Mouse (Mus musculus) adrenal gland, adult 2 months (tissue): ENCODE measurements around the gene Tes3-ps. TPM values are rescaled to one million over a fixed set of nuclear protein-coding genes. Genes with fewer than 3 reads are reported as not detected.

ENCODE experiments used
- DNase-seq: peaks from one replicate; pipeline ENCODE4 v3.0.0; 2021
- polyA plus RNA-seq: library from polyadenylated mRNA; depleted of rRNA; stranded (reverse); fragments of >200 nt; gene quantifications from 2 replicates; pipeline ENCODE4 v1.2.3, GENCODE M21; 2012; rRNA removed
- total RNA-seq, 2 experiments: library from RNA; stranded (reverse); gene quantifications; 2 replicates each; pipeline ENCODE4 v1.2.3; 2021

Tes3-ps gene
- total and polyA plus RNA-seq, 3 experiments = 1.2 to 1.5 TPM; not detected in 1

- no peak for DNase-seq
Observed at GRCm38 (mm10) chr13:49504510-49504909, 11.4 kb downstream of the Tes3-ps start, which contains the start of gene Ecm2. Ecm2 (plus strand) TSS chr13:49504810.

DNA sequence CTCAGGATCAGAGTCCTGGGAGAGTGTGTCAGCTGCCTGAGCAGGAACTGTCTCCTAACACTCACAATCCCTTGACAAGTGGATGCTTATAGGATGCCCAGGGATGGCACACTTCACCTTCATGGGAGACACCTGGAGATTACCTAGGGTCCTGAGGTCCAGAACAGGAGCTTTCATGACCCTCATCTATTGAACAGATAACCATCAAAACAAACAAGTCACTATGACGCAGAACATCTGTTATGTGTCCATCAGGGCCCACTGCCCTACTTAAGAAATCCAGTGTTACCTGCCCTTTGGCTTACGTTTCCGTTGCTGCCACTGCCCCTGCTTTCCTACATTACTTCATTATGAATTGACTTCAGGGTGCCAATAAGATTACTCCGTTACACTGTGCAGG, 12.7 kb downstream of the Tes3-ps start:
- DNase-seq = no peak

- DNase-seq = no peak
Observed at GRCm38 (mm10) chr13:49507176-49507575, 14.1 kb downstream of the Tes3-ps start.

DNA sequence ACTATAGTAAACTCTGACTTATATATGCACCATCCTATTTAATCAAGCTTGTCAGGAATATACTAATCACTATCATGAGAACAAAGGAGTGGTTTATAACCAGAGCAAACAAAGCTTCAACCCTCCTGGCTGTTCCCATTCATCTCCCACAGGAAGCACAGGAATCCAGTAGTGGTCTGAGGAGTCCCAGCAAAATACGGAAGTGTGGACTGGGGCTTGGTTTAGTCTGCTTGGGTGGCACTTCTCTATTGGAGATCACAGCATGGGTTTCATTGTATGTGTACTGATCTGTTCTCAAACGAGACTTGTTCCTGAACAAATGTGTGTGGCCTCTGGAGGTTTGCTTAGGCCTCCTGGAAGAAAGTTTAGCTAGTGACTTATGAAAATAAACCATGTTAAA, 25.6 kb downstream of the Tes3-ps start:
- no peak for DNase-seq

- no peak for DNase-seq
Observed at GRCm38 (mm10) chr13:49526235-49526634, 33.1 kb downstream of the Tes3-ps start.

DNA sequence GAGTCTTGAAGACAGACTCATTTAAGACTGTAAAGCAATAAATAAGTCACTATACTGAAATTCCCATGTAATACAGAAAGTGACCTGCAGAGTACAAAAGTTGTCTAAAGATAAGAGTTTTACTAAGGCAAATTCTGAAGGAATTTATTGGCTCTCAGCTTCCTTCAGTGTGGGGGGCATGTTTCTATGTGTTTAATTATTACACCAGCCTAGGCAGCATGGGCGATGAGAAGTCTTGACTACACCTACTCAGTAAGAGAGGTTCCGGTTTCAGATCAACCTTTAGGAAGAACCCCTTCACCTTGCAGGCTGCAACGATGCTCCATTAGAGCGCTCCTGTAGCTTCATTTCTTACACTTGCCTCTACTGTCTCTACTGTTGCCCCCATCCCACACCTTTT, 37.5 kb downstream of the Tes3-ps start:
- DNase-seq = no peak

GRCm38 (mm10) chr13:49536946-49537345, 43.8 kb downstream of the Tes3-ps start:
- DNase-seq = peak; percentile 62

DNA sequence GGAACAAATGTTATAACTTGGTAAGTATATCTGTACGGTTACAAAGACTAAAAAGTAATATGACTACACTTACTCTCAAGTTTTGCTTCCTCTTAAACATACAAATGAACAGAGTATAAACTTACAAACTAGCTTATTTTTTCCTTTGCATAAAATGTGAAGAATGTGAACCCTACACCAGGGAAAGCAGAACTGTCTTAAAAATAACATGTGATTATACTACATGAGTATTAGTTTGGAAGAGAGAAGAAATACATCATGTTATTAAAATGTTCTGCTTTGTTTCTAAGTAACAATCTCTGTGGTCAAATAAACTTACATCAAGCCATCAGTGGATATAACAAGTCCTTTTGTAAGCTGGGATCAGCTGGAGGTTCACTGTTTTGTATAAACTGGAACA, 45.6 kb downstream of the Tes3-ps start:
- DNase-seq = no peak

- DNase-seq = no peak
Observed at GRCm38 (mm10) chr13:49544279-49544678, 51.2 kb downstream of the Tes3-ps start, which contains the start of gene Aspn. Aspn (plus strand) TSS chr13:49544443.

- no peak for DNase-seq
Observed at GRCm38 (mm10) chr13:49545646-49546045, 52.5 kb downstream of the Tes3-ps start.

Other genes starting within 250 kb of the Tes3-ps start
- gene Susd3, start 244.6 kb upstream of the Tes3-ps start, total RNA-seq = 10 to 100 TPM in 1 of 2 experiments, under 1 TPM in 1; 0.52 to 10.9 TPM
- 5.0 and 143 TPM in 2 replicates for gene Susd3, start 244.6 kb upstream of the Tes3-ps start, polyA plus RNA-seq
- gene Fgd3, start 173.0 kb upstream of the Tes3-ps start, total RNA-seq = 1 to 10 TPM; 3.1 to 6.0 TPM
- 1.3 and 2.3 TPM in 2 replicates for gene Fgd3, start 173.0 kb upstream of the Tes3-ps start, polyA plus RNA-seq
- 10 to 100 TPM; 34.7 to 43.2 TPM for gene Bicd2, start 151.7 kb upstream of the Tes3-ps start, total RNA-seq
- 25.1 and 25.2 TPM in 2 replicates for gene Bicd2, start 151.7 kb upstream of the Tes3-ps start, polyA plus RNA-seq
- 10 to 100 TPM; 27.0 to 38.3 TPM for gene Ippk, start 72.1 kb upstream of the Tes3-ps start, total RNA-seq
- gene Ippk, start 72.1 kb upstream of the Tes3-ps start, polyA plus RNA-seq = 6.8 and 8.4 TPM in 2 replicates
- gene Ecm2, start 11.5 kb downstream of the Tes3-ps start, total RNA-seq = 1 to 10 TPM; 7.2 to 9.5 TPM
- 0.54 and 0.65 TPM in 2 replicates for gene Ecm2, start 11.5 kb downstream of the Tes3-ps start, polyA plus RNA-seq
- 1 to 10 TPM; 3.4 to 4.7 TPM for gene Aspn, start 51.1 kb downstream of the Tes3-ps start, total RNA-seq
- 0.06 and 0.09 TPM in 2 replicates for gene Aspn, start 51.1 kb downstream of the Tes3-ps start, polyA plus RNA-seq
- gene Omd, start 89.1 kb downstream of the Tes3-ps start, total RNA-seq = 1 to 10 TPM; 5.1 to 6.2 TPM
- 0.20 TPM in 1 of 2 replicates, not detected in the other for gene Omd, start 89.1 kb downstream of the Tes3-ps start, polyA plus RNA-seq
- 10 to 100 TPM; 60.1 to 64.3 TPM for gene Ogn, start 114.7 kb downstream of the Tes3-ps start, total RNA-seq
- 2.1 and 3.2 TPM in 2 replicates for gene Ogn, start 114.7 kb downstream of the Tes3-ps start, polyA plus RNA-seq
- gene Cenpp, start 159.5 kb downstream of the Tes3-ps start, total RNA-seq = 1 to 10 TPM in 1 of 2 experiments, under 1 TPM in 1; 0.79 to 1.0 TPM
- 0.12 and 0.39 TPM in 2 replicates for gene Cenpp, start 159.5 kb downstream of the Tes3-ps start, polyA plus RNA-seq
- 10 to 100 TPM; 21.7 to 33.0 TPM for gene Nol8, start 159.8 kb downstream of the Tes3-ps start, total RNA-seq
- gene Nol8, start 159.8 kb downstream of the Tes3-ps start, polyA plus RNA-seq = 0.19 and 0.22 TPM in 2 replicates
- gene Iars, start 188.8 kb downstream of the Tes3-ps start, total RNA-seq = 10 to 100 TPM; 65.8 to 78.3 TPM
- 6.6 and 9.3 TPM in 2 replicates for gene Iars, start 188.8 kb downstream of the Tes3-ps start, polyA plus RNA-seq